Mouse (Mus musculus): ENCODE measurements at regions not wholly inside any gene's neighbourhood (a gene's known extent, or its start where the extent isn't known, plus 50 kb on each side); places are given as distances from the start of the nearest gene placed in this dataset.

DNA sequence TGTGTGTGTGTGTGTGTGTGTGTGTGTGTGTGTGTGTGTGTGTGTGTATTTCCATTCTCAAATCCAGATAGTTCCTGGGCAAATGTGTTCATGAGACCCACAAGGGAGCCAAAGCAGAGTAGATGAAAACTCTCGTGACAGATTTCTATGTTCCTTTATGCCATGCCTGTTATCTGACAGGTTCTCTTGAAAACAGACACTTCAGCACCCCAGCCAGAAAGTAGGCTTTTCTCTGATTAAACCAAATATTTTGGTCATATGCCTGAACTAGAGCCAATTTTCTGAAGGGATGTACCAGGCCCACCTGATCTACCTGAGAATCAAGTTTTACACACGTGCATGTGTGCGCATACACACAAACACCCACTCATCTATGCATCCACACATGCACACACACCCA lies 95.5 kb downstream of the Psat1 start:
- TF ChIP-seq CTCF (IDR thresholded peaks at IDR 0.05; ENCODE audit: low read depth, low read length), result no peak
- TF ChIP-seq POLR2A (IDR thresholded peaks at IDR 0.05; ENCODE audit: borderline replicate concordance, low read depth, low read length), result no peak
- Histone ChIP-seq H3K4me3 (ENCODE audit: insufficient read depth, low read length) (no peak overlapping the region), H3K27ac (ENCODE audit: insufficient read depth, low read depth, low read length) (no peak overlapping the region), H3K4me1 (ENCODE audit: control insufficient read depth, insufficient read depth, low read length) (no peaks in the 10 kb centered on the region)

DNA sequence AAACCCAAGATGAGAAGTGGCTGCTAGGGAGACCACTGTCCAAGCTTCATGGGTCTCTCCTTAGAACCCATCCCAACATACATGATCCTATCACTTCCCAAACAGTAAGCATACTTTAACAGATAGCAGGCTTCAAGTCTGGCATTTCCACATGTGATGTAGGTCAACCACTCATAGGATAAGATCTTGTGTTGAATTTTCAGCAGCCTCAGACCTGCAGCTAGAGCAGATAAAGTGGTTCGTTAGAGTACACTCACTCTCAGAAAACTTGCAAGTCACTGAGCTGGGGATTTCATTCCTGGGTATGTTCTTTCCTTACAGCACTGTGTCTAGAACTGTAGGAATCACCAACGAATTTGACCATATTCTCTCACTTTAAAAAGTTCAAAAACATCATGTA lies 96.4 kb downstream of the Psat1 start:
- Histone ChIP-seq H3K27ac (ENCODE audit: insufficient read depth, low read depth, low read length) (no peak overlapping the region), H3K4me1 (ENCODE audit: control insufficient read depth, insufficient read depth, low read length) (no peaks in the 10 kb centered on the region), H3K4me3 (ENCODE audit: insufficient read depth, low read length) (no peak overlapping the region)
- no peak for TF ChIP-seq POLR2A (IDR thresholded peaks at IDR 0.05; ENCODE audit: borderline replicate concordance, low read depth, low read length)
- TF ChIP-seq CTCF (IDR thresholded peaks at IDR 0.05; ENCODE audit: low read depth, low read length), result no peak

DNA sequence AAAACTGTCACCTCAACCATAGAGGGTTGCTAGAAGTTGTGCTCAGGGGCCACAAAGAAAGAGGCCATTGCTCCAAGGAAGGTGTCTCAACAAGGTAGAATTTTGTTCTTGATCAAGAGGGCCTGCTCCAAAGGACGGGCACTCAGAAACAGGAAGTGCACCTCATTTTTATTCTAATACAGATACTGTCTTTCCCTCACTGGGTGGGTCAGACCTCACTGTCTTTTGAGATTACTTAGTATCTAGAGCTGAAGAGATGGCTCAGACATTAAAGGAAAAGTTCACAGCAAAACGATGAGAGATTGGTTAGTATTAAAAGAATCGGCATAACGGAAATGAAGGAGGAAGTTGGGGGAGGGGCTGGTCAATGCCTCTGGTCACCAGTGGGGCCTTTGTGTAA lies 97.9 kb downstream of the Psat1 start:
- Histone ChIP-seq H3K4me1 (ENCODE audit: control insufficient read depth, insufficient read depth, low read length) (no peaks in the 10 kb centered on the region), H3K4me3 (ENCODE audit: insufficient read depth, low read length) (no peak overlapping the region), H3K27ac (ENCODE audit: insufficient read depth, low read depth, low read length) (no peak overlapping the region)
- TF ChIP-seq POLR2A (IDR thresholded peaks at IDR 0.05; ENCODE audit: borderline replicate concordance, low read depth, low read length), result no peak
- no peak for TF ChIP-seq CTCF (IDR thresholded peaks at IDR 0.05; ENCODE audit: low read depth, low read length)

DNA sequence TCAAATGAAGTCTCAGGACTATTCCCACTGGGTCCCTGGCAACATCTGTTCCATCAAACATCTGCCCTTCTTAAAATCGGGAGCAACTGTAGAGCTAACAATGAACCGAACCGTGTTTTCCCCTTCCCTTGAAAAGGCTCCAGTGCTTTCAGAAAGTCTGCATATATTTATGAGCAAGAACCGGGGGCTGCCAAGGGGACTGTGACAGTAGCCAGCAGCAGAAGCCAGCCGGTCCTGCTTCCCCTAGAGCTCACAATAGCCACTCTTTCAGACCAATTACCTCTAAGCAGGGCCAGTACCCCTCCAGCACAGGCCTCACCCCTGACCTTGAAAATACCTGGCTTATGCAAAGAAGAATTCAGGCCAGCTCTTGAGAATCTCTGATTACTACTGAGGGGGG lies 108.8 kb downstream of the Psat1 start:
- TF ChIP-seq CTCF (IDR thresholded peaks at IDR 0.05; ENCODE audit: low read depth, low read length) (no peak), POLR2A (IDR thresholded peaks at IDR 0.05; ENCODE audit: borderline replicate concordance, low read depth, low read length) (no peak)
- Histone ChIP-seq H3K4me1 (ENCODE audit: control insufficient read depth, insufficient read depth, low read length) (peaks cover 6% of the 10 kb centered on the region), H3K4me3 (ENCODE audit: insufficient read depth, low read length) (no peak overlapping the region), H3K27ac (ENCODE audit: insufficient read depth, low read depth, low read length) (no peak overlapping the region)

DNA sequence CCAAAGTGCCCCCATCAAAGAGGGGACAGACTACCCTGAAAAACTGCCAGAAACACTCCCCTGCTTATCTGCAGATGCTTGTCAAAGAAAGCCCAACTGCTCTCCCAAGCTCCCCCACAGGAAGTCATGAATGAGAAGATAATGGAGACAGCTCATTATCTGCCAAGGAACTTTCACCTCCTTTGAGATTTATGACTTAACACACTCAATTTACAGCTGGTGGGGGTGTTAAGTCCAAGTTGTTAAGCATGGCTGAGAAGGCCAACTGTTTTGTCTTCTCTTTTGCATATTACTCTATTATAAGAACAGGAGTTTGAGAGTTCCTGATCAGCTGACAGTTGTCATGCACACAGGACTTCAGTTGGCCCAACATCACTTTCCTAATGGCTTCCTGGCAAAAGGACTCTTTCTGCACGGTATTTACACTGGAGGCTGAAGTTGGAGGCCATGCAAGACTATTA lies 109.4 kb downstream of the Psat1 start:
- TF ChIP-seq CTCF (IDR thresholded peaks at IDR 0.05; ENCODE audit: low read depth, low read length), result no peak
- Histone ChIP-seq H3K4me1 (ENCODE audit: control insufficient read depth, insufficient read depth, low read length) (peaks cover 6% of the 10 kb centered on the region), H3K4me3 (ENCODE audit: insufficient read depth, low read length) (no peak overlapping the region), H3K27ac (ENCODE audit: insufficient read depth, low read depth, low read length) (no peak overlapping the region)

DNA sequence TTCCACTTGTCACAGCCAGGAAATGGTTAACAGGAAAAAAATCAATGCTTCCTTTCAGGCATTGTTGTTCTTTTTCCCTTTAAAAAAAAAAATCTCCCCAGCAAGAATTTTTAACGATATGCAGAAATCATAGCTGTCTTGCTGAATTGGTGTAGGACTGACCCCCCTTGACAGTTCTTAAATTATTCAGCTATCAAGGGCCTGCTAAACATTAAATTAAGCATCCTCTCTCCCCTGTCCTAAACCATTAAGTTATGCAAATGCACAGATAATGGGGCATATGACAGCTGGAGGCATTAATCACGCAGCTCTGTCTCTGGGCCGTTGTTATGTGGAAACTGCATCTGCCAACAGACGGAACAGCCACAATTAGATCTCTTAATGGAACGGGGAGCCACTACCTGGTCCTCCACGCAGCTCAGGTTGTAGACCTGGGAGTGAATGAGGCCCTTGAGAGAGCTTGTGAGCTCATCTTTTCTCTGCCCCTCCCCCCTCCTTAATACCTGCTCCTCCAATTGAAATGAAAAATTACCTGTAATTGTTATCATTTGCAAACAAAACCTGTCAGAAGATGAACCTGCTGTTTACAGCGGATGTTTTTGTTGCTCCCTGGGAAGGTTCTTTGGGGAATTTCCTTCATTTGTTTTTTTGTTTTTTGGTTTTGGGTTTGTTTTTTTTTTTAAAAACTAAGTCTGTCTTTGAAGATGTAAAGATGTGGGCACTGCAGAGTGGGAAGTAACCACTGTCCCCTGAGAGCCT lies 110.0 kb downstream of the Psat1 start:
- peaks cover 6% of the 10 kb centered on the region for H3K4me1 ChIP-seq (ENCODE audit: control insufficient read depth, insufficient read depth, low read length)
- no peak overlapping the region for H3K4me3 ChIP-seq (ENCODE audit: insufficient read depth, low read length)
- no peak overlapping the region for H3K27ac ChIP-seq (ENCODE audit: insufficient read depth, low read depth, low read length)
- TF ChIP-seq POLR2A (IDR thresholded peaks at IDR 0.05; ENCODE audit: borderline replicate concordance, low read depth, low read length) (no peak), CTCF (IDR thresholded peaks at IDR 0.05; ENCODE audit: low read depth, low read length) (no peak)

DNA sequence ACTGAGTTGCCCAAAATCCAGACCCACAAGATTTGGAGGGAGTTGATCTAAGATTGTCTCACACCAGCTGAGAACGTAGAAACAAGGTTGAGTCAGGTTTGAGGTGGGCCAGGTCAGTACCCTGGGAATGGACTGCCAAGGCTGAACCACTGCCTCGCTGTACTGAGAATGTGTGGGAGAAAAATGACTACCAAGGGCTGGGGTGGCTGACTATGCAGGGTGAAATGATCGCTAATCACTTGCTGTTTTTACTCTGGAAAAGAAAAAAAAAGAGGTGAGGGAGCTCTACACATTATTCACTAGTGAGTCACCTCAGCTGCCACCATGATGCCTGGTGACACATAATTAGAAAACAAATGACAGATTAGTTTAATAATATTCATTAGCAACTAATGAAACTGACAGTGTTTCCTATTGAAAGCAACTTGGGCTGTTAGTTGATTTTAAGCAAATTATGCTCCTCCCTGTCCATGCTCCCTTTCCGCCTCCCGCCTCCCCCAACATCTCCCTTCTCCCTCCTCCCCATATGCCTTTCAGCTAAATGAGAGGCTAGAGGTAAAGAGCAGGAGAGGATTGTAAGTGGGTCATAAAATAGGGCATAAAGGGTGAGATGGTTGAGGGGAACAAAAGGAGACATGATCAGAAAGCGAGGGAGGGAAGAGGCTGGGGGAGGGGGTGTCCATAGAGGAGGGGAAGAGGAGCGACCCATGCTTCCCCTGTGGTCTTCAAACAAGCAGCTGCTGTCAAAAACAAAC lies 110.8 kb downstream of the Psat1 start:
- TF ChIP-seq CTCF (IDR thresholded peaks at IDR 0.05; ENCODE audit: low read depth, low read length), result no peak
- TF ChIP-seq POLR2A (IDR thresholded peaks at IDR 0.05; ENCODE audit: borderline replicate concordance, low read depth, low read length), result no peak
- Histone ChIP-seq H3K27ac (ENCODE audit: insufficient read depth, low read depth, low read length) (no peak overlapping the region), H3K4me3 (ENCODE audit: insufficient read depth, low read length) (no peak overlapping the region), H3K4me1 (ENCODE audit: control insufficient read depth, insufficient read depth, low read length) (peaks cover 6% of the 10 kb centered on the region)

DNA sequence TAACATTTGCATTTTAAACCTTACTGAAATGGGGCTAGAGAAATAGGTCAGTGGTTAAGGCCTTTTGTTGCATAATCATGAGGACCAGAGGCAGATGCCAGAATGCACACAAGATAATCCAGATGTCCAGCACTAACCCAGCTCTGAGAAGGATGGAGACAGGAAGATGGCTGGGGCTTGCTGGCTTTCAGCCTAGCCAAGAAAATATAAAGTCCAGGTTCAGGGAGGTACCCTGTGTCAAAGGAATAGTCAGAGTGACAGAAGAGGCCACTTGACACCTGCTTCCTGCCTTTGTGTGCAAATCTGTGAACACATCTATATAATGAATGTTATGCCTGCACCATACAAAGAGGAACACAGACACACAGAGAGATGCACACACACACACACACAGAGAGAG lies 116.8 kb downstream of the Psat1 start:
- Histone ChIP-seq H3K4me1 (ENCODE audit: control insufficient read depth, insufficient read depth, low read length) (peaks cover 21% of the 10 kb centered on the region), H3K27ac (ENCODE audit: insufficient read depth, low read depth, low read length) (no peak overlapping the region), H3K4me3 (ENCODE audit: insufficient read depth, low read length) (no peak overlapping the region)
- TF ChIP-seq POLR2A (IDR thresholded peaks at IDR 0.05; ENCODE audit: borderline replicate concordance, low read depth, low read length) (no peak), CTCF (IDR thresholded peaks at IDR 0.05; ENCODE audit: low read depth, low read length) (no peak)

DNA sequence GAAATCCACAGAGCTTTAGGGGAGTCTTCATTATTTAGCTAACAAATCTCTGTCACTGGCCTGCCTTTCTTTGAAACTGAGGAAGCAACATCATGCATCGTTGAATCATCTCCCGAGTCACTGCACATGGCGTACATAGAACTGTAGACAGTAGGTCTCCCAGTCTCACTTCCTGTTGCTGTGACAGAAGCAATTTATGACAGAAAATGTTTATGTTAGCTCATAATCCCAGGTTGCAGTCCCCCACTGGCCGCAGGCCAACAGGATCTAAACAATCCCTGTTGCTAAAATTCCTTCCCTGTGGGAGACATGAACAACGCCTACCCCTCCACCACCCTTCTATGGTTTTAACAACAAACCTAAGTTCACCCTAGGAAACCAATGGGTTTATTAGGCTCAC lies 118.0 kb downstream of the Psat1 start:
- Histone ChIP-seq H3K4me3 (ENCODE audit: insufficient read depth, low read length) (no peak overlapping the region), H3K4me1 (ENCODE audit: control insufficient read depth, insufficient read depth, low read length) (peaks cover 21% of the 10 kb centered on the region), H3K27ac (ENCODE audit: insufficient read depth, low read depth, low read length) (peak overlapping the region; percentile 81)
- TF ChIP-seq POLR2A (IDR thresholded peaks at IDR 0.05; ENCODE audit: borderline replicate concordance, low read depth, low read length) (no peak), CTCF (IDR thresholded peaks at IDR 0.05; ENCODE audit: low read depth, low read length) (no peak)

DNA sequence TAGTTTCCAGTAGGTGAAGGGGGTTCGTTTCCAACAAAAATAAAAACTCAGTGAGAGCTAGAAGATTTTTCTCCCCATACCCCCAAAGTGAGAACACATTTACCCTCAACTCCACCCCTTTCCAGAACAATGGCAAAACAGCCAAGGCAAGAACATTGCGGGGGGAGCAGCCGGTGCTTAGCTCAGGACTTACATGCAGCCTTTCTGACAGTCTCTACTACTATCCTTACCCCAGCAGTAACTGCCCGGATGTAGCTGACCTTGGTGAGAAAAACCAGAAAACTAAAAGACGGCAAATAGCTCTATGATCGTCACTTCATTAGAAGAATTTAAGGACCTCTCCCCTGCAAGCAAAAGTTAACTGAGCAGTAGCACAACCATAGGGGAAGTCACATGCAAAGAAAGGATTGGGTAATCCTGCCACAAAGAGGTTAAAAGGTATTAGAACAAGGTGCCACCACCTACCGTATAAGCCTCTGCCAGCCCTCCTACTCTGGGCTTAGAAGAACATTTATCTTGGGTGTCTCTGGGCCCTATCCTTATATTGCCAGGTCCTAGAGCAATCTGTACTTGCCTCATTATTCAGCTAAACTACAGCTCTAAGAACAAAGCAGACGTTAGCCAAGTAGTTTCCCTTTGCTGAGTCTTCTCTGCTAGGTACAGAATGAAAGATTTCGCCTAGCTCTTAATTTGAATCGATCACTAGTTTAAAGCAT lies 119.0 kb downstream of the Psat1 start:
- H3K4me1 ChIP-seq (ENCODE audit: control insufficient read depth, insufficient read depth, low read length), result peaks cover 26% of the 10 kb centered on the region
- H3K4me3 ChIP-seq (ENCODE audit: insufficient read depth, low read length), result no peak overlapping the region
- TF ChIP-seq POLR2A (IDR thresholded peaks at IDR 0.05; ENCODE audit: borderline replicate concordance, low read depth, low read length) (no peak), CTCF (IDR thresholded peaks at IDR 0.05; ENCODE audit: low read depth, low read length) (no peak)
- peak overlapping the region; percentile 81; the same call in 1 of the 2 replicates for H3K27ac ChIP-seq (ENCODE audit: insufficient read depth, low read depth, low read length)
